Mouse (Mus musculus): Measurements from ENCODE around the gene Tbx4. TPM values are rescaled to one million over a fixed set of nuclear protein-coding genes. Genes with fewer than 3 reads are reported as not detected.

The Tbx4 gene
- total RNA-seq, 2 experiments from 2014 or later = 0.09 TPM; not detected in 1

Other genes with a start within 250 kb of the Tbx4 start
- gene Tbx2, start 53.9 kb upstream of the Tbx4 start, total RNA-seq (2021) = 10 to 100 TPM; 11.3 to 11.5 TPM
- gene Gm11444, start 36.1 kb upstream of the Tbx4 start, total RNA-seq (2021) = not detected